Mouse (Mus musculus): ENCODE data around the gene Rnf144b.

Gene Rnf144b

DNA sequence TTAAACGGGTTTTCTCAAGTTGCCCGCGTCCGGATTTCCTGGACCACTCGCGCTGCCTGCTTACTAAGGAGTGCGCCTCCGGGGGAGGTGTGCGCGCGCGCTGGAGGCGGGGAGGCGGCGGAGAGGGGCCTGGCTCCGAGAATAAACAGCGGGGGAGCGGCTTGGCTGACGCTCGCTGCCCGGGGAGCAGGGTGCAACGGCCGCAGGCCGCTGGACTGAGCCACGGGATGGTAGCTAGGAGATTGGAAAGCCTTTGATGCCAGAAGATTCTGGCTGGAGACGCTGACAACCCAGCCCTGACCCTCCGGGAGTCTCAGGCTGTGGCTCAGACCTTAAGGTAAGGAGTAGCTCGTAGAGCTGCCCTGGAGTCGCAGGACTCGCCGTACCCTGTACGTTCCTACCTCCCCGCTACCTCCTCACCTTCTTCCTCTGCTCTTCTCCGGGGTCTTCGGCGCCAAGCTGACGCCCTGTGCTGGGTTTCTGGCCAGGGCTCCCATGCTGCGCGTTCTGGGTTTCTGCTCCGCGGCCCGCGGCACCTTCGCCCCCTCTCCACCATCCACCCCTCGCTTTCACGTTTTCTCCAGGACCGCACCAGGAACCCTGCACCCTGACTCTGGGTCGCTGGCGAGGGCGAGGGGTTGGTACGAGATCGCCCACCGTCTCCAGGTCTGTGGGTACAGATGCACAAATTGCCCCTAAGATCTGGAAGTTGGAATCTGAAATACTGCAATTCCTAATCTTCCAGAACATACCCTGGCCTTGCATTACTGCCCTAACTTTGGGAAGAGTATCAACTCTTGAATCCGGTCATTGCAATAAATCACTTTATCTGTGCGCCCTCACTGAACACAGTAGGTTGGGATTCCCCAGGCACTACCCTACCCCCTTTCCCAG, at the start of gene Rnf144b:
Gene Rnf144b (plus strand): TSS at position 120 of the 894 bp plus-strand sequence.
- peak; percentile 28 for DNase-seq

DNA sequence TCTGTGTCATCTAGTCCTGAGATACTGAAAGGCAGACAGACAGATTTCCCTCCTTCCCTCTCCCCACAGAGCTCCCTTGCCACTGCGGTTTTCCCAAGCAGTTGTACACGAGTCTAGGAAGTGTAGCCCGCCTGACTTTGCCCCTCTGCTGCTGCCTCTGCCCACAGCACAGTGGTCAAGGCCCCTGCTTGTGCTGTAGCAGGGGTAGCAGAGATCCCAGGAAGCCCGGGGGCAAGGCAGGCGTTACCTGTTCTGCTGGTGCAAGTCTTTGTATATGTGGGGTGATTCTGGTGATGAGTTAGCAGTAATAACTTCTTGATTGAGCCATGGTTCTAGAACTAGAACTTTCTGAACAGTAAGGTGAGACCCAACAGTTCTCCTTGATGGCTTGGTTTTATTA, 46.3 kb upstream of the Rnf144b start:
- DNase-seq: no peak

DNA sequence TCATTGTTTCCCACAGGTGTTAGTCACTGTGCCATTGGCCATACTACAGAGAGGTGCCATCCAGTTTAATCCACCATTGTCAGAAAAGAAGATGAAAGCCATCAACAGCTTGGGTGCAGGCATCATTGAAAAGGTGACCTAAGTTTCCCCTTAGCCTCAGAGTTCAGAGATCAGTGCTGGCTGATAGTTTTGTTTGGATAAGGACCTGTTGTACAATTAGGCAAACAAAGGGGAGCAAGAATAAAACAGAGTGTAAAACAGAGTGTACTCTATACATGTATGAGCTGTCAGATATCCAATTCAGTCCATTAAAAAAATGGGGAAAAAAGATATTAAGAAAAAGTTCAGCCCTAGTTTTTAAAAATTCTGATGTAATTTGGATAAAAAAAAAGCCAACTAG, 45.1 kb upstream of the Rnf144b start:
- DNase-seq: no peak

DNA sequence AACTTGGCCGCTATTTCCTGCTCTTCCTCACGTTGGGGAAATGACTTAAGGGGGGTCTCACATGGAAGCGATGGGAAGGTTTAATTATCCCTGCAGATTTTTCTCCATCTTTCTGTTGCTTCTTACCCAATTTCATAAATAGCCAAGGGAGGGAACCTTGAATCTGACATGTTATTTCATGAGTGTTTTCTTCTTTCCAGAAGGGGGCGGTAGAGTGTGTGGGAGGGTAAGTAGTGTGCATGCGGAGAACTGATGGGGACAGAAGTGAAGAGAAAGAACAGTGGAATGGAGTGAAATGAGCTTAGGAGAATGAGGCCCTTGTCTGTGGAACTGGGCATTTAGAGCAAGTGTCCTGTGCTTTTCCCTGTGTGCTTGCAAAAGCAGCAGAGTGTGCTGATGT, 43.7 kb upstream of the Rnf144b start:
- no peak for DNase-seq

DNA sequence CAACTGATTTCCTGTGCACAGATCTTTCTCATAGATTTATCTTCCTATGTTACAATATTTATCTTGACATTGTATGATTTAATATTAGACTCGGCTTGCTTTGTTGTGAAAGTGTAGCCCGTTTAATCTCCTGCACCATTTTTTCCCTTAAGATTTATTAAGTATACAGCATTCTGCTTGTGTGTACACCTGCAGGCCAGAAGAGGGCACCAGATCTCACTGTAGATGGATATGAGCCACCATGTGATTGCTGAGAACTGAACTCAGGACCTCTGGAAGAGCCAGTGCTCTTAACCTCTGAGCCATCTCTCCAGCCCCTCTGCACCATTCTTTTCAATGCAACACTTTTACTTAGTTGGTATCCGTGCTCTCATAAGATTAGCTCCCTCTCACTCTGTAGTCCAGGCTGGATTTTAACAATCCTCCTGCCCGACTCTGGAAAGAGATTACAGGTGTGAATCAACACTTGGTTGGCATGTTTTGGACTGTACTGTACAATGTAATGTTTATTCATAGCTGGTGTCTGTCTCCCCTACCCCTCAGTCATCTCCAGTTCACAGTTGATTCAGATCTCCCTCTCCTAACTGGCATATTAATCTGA, 41.5 kb upstream of the Rnf144b start:
- peak; percentile 19 for DNase-seq

DNA sequence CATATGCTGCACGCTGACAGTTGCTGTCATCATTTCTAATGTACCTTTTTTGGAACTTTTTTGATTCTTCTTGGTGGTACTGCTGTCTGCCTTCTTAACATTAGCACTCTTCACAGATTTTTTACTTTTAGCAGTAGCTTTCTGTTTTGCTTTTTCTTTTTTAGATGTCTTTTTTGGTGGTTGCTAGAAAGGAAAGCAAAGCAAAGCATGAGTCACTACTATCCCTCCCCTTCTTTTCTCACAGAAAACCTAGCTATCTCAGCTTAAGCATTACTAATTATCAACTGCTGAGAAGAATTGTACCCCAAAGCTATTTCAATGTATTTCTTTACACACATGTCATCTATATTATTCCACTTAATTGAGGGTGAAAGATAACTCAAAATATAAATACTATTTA, 34.0 kb upstream of the Rnf144b start:
- DNase-seq: no peak

DNA sequence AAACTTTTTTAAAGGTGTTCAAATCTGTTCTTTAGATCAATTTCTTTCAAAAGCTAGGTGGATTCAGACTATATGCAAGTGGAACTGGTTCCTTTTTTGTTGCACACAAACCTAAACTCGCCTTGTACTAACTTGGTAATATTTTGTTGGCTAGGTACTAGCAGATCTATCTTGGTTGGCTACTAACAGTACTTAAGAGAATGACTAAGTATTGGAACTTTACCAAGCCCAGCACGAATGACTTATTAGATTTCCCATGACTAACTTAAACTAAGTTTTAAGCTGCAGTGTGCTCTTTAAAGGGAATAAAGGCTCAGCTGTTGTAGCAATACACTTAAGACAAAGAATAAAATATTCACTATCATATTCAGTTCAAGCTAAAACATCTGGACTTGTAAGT, 33.2 kb upstream of the Rnf144b start:
- DNase-seq: no peak

DNA sequence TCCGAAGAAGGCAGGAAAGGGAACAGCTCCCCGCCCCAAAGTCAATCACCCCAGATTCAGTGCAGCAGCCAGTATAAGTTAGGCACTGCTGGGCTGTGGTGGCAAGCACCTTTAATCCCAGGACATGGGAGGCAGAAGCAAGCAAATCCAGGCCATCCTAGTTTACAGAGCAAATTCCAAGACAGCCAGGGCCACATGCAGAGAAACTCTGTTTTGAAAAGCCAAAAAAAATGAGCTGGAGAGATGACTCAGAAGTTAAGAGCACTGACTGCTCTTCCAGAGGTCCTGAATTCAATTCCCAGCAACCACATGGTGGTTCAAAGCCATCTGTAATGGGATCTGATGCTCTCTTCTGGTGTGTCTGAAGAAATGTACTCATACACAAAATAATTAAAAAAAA, 28.7 kb upstream of the Rnf144b start:
- no peak for DNase-seq

DNA sequence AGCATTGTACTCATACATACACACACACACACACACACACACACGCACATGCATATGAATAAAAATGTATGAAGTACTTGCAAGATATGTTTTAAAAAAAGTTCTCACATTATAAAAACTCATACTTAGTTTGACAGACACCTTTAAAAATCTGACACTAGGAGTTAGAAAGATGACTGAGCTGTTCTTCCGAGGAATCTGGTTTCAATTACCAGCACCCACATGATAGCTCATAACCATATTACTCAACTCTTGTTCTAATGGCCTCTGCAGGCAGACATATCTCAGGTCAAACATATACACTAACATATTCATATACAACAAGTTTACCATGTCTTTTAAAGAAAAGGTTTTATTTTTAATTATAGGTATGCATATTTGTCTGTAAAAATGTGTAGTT, 25.9 kb upstream of the Rnf144b start:
- no peak for DNase-seq

DNA sequence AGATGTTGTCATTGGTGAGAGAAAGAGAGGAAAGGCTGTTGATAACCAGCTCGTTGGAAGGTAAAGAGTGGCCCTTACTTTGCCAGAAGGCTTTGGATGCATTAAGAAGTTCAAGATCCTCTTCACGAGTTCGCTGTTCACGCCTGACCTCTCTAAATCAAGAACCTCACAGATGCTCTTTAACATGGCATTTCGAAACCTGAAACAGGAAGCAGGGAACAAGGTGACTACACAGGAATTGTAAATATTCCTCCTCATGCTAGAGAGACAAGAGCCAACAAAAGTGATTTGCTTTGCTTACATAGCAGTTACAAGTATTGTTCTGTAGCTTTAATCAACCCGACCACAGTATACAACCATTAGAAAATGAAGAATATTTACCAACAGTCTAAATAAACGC, 23.2 kb upstream of the Rnf144b start:
- DNase-seq: peak; percentile 13

DNA sequence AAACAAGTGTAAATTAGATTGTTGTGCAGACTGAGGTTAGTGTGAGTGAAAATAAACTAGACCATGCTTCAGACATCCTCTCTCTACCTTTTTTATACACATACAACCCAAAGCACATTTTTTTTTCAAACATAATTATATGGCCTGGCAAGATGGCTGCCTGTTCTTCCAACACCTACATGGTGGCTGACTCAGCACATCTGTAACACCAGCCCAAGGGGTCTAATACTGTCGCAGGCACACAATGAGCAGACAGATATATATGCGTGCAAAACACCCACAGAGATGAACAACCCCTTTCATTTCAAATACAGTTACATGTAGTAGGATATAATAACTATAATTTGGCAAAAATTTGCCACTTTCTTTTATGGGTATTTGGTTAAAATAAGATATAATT, 21.9 kb upstream of the Rnf144b start:
- DNase-seq: no peak

DNA sequence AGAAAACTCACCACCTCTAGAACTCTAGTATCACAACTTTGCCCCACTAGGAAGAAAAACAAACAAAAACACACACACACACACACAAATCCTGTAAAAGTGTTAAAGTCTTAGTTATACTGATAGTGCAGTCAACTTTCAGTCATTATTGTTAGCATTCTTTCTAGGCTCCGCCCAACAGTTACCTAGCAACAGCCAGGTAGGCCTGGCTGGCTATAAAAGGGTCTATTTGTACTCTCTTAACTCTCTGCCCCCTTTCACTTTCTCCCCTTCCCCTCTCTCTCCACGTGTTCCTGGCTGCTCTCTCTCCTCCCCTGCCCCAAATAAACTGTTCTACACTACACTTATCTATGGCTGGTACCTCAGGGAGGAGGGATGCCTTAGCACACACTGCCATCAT, 18.3 kb upstream of the Rnf144b start:
- DNase-seq: peak; percentile 62

DNA sequence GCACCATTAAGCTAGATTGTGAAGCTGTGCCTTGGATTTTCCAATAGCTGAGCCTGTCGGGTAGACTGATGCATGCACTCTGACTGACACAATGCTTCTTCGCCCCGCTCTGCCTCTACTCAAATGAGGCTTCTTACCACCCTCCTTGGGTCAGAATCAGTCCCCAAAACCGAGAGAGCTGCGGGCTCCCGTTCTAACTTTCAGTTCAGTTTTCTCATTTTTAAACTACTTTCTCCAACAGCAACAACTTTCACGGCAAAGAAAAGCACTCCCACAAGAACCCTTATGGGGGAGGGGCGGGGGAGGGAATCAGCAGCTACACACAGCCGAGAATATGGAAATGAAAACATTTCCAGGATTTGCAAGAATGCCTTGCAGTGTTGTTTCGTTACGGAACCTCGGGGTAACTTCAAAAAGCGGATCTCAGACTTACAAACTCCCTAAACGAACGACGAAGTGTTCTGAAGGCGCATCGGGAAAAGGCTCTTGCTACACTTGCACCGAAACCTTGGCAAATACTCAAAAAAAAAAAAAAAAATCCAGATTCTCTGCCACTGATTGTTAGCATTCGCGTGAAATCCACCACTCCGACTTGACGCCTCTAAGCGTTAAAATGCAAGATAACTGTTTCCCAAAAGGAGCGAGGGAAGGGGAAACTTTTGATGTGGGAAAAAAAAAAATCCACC, 17.5 kb upstream of the Rnf144b start:
- DNase-seq: peak; percentile 34

DNA sequence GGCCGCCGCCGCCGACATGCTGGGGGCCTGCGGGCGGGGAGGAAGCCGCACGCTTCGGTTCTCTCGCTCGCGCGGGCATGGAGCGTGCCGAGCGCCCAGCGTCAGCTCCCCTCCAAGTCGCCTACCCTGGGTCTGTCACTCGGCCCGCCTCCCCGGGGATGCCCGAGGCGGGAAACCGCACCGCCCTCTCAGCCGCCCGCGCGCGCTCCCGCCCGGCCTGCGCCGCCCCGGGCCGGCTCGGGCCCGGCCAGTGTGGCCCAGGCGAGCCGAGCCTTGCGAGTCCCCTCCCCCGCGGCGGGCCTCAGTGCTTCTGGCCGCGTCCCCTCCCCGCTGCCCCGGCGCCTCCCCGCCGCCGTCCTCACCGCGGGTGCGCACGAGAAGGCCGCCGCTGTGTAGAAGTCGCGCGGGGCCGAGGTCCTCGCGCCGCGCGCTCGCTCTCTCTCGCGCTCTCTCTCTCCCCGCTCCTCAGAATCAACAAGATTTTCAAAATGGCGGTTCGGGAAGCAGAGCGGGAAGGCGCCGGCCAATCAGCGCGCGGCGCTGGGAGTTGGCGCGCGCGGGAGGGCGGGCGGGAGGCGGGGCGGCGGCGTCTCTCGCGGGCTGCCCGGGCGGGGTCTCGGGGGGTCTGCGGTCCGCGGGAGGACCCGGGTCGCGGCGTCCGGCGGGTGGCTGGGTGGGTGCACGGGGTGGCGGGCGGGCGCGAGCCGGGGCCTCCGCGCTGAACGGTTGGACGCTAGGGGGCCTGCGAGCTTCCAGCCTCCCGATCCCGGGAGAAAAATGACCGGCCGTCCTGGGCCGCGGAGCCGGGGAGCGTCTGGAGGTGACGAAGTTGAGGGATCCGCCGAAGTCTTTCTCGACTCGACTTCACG, 16.5 kb upstream of the Rnf144b start, which contains the start of gene Dek:
Gene Dek (minus strand): TSS at position 491 of the 869 bp plus-strand sequence.
- peak; percentile 88 for DNase-seq

DNA sequence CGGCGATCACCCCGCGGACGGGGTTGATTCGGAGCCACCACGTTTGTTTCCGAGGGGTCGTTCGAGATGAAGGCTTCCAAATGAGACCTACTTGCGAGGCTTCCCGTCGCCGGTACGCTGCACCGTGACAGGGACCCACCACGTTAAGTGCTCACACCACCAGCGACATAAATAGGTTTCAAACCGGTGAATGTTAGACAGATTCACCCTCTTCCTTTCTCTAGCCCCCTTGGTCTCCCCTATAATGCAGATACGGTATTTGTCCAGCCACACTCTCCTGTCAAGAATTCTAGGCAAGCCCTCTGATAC, 15.9 kb upstream of the Rnf144b start:
- no peak for DNase-seq

DNA sequence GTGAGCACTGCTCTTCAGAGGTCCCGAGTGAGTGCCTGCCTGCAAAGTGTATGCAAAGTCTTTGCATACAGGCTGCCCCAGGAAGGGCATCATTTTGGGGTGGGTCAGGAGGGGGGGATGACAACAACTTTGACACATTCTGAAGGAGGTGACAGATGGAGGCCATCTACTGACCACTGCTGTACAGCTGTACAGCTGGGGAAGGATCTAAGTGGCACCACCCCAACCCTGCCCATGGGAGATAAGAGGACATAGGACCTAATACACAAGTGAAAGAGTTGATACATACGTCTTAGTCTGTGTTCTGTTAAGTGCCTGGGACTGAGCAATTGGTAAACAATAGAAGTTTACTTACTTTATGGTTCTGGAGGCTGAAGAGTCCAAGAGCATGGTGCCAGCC, 13.2 kb upstream of the Rnf144b start:
- DNase-seq: no peak

DNA sequence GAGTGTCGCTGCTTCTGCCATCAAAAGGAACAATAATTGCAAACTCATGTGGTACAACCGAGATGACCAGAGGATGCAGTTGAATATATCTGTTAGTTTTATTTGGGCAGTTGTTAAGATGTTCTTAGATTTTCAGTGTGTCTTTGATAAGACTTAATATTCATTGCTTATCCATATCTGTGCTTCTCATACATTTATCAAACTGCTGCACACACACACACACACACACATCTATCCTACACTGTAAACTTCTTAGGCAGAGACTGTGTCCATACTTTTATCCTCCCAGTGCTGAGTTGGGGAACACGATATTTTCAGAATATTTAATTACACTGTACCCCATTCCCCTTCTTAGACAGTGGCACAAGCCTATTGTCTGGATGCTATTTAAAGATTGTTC, 11.3 kb upstream of the Rnf144b start:
- DNase-seq: no peak

DNA sequence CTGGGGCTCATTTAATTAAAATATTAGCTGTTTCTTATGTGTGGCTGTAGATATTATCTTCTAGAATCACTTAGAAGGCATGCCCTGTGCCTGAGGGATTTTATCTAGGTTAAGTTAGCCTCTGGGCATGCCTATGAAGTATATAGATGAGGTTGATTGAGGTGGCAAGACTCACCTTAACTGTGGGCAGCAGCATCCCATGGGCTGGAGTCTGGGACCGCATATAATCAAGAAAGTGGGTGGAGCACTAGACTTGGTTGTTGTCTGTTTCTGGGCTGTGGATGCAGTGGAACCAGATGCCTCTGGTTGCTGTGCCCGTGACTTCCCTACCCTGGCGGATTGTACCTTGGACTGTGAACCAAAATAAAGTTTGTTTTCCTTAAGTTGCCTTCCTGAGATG, 10.4 kb upstream of the Rnf144b start:
- no peak for DNase-seq

DNA sequence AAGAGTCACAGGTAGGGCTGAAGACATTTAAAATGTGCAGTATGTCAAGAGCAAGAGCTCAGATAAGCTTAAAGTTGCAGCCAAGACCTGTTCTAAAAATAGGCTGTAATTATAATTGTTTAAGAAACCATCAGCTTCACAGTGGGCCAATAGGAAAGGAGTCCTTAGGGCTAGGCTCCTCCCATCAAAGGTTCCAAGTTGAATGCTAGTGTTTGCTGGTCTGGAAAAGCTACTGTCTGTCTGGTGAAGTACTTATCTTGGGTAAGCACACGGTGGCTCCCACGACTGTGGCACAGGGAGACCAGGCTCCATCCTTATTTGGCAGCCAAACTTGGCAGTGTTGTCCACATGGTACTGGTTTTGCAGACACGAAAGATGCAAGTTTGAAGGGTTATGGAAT, 9.5 kb upstream of the Rnf144b start:
- no peak for DNase-seq

DNA sequence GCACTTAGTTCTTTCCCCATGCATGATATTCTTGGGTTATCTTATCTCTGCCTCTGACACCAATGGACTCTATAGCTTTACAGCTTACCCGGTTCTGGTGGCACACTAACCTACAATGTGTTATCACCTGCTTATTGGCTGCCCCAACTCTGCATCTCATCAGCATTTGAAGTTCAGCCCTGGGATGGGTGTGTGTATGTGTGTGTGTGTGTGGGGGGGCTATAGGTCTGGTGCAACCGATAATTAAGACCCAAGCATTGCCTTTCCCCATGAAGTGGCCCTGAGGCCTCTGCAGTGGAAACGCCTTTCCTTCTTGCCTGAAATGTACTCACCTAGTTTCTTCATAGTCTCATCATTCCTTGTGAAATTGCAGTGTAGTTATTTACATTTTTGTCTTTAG, 6.5 kb upstream of the Rnf144b start:
- no peak for DNase-seq

DNA sequence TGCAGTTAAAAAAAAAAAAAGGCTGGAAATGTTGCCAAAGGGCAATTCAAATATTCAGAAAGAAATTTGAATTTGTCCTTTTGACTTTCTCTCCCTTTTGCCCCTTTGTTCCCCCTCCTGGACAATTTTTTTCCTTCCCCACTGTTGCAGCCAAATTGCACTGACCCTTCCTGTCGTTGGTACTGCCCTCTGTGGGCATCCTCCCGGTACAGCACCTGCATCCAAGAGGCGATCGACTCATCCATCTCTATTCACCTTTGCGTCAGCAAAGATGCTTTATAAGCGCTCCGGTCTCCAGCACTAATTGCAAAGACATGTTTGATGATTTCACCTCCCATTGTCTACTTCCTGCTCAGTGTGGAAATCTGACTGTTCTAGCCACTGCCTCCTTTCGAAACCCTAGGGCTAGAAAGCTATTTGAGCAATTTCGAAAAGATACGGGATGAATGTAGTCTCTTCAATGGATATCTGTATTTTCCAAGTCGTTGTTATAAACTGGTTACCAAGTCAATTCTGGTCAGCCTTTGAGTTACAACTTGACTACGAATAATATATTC, 1.0 kb upstream of the Rnf144b start:
- no peak for DNase-seq

DNA sequence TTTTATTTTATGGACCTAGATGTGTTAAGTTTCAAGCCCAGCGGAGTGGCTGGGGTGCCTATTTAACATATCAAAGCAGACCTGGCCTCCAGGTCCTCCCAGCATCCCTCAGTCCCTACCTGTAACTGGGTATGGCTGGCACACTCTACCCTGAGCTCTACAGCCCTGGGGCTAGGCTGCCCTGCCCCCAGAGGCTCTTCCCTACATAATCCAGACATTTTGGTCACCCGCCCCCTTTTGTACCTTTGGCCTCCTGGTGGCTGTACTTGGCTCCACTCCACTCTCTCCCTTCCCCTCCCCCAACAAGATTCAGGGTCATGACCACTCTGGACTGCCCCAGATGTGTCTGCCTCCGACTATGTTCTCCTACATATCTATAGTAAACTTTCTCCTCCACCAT, 2.0 kb downstream of the Rnf144b start:
- DNase-seq: no peak

DNA sequence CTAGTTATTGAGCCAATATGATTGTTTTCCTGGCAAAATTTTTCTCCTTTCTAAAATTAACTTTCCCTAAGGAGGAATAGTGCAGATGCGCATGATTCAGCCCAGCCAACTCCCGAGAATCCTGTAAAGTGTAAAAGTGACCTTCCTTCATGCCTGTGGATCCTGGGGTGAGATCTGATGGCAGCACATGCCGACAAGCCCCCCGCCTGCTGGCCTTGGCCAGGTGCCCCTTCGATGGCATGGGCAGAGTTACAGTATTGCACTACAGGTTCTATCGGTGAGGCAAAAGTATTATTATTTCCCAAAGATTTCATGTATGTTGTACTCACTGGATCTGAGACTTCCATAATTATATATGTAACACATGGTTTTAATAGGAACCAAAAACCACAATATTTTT, 2.5 kb downstream of the Rnf144b start:
- no peak for DNase-seq
